Mouse (Mus musculus) right cerebral cortex, adult 18-20 months (tissue): ENCODE measurements around the gene Pde5a.

Experiments
- DNase-seq: peaks from one replicate; pipeline ENCODE4 v3.0.0; 2022; ENCODE audit warnings: mixed read lengths

Pde5a gene

DNA sequence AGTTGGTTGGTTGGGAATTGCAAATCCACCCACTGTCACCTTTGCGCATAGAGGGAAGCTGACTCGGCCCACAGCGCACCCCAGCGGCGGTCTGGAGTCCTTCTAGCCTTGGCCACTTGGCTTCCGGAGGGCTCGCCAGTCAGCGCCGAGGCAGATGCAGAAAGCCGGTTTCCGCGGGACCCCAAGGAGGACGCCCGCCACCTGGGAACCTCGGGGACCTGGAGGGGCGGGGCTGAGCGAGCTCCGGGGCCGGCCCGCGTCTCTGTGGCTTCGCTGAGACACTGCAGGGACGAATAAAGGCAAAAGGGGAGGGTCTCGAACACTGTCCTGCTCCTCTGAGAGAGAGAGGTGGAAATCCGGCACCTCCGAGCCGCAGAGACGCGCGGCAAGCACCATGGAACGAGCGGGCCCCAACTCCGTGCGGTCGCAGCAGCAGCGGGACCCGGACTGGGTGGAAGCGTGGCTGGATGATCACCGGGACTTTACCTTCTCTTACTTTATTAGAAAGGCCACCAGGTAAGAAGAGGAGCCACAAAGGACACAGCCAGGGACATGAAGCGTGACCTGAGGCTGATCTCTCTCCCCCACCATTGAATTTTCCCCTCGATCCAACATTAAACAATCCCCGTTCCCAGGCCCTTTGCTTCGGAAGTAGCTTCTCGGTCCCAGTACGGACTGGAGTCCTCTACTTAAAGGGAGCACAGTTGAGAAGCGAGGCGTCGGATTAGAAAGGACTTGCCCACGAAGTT lies at the start of gene Pde5a:
TSS of gene Pde5a (plus strand) at position 96 of the 749 bp plus-strand sequence.
- peak; percentile 23 for DNase-seq

DNA sequence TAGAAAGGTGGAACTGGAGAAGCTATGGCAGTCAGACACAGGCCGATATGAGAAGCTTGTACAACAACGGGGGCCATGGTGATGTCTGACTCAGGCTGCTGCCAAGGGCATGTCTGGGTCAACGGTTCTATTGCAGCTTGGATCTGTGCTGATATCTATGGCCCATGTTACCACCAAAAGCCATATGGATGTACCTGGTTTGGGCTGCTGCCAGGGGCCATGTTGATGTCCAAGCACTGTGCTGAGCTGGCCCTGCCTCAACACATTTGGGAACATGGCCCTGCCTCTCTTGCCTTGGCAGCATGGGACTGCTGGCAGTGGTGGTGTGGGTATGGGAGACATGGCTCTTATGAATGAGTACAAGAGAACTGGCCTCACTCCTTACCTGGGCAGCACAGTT lies 47.9 kb upstream of the Pde5a start:
- DNase-seq = no peak

DNA sequence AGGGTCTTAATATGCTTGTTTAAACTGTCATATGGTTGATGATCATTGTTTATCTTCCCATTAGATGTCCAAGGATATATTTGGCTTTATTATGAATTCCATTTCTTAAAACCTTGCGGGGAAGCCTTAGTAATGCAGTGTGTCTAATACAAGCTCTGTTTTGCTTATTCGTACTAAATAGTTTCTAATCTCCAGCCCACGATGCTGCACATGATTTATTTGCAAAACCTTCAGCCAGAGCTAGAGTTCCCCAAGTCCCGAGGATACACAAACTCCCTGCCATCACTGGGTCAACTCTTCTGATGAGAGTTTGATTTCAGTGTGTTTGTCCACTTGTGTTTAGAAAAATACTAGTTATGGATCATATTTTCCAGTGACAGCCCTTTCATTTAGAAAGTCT lies 46.4 kb upstream of the Pde5a start:
- no peak for DNase-seq

DNA sequence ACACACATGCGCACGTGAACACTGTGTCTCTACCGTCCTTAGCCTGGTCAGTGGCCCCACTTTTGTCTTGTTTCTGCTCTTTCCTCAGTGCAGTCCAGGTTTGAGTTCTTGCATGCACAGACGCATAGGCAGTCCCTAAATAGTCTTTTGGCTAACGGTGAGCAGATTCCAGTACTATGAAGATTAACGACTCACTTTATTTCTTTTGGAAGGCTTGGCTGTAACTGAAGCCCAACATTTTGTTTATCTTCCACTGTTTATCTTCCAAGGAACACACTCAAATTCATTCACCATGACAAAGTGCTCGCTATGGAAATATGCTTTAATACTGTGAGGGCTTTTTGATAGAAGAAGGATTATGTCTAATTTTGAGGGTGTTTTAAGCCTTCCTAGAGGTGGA lies 43.9 kb upstream of the Pde5a start:
- no peak for DNase-seq

DNA sequence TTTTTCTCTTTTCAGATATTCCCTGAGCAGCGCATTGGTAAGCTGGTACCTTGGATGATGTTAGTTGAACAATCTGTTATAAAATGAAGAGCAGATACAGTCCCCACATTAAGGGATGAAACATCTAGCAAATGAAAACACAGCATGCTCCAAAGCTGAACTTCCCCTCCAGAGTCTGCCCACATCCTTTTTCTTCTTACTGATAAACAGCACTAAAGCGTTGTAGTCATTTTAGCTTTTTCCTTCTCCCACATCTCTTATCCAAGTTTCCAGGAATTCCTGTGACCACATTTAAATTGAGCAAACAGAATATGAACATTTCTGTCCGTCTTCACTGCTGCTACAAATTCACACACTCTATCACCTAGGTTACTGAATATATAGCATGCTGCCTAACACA lies 35.7 kb upstream of the Pde5a start:
- no peak for DNase-seq

DNA sequence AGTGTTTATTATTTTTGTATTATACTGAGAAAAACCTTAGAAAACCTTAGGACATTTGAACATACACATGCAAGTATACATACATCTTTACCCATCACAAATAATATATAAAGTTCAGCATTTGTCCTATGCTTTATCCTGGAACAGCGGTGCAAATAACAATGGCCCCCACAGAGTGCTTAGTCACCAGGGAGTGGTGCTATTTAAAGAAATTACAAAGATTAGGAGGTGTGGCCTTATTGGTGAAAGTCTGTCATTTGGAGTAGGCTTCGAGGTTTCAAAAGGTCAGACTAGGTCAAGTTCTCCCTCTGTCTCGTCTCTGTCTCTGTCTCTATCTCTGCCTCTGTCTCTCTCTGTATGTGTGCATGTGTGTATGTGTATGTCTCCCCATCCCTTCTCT lies 32.9 kb upstream of the Pde5a start:
- DNase-seq = no peak

DNA sequence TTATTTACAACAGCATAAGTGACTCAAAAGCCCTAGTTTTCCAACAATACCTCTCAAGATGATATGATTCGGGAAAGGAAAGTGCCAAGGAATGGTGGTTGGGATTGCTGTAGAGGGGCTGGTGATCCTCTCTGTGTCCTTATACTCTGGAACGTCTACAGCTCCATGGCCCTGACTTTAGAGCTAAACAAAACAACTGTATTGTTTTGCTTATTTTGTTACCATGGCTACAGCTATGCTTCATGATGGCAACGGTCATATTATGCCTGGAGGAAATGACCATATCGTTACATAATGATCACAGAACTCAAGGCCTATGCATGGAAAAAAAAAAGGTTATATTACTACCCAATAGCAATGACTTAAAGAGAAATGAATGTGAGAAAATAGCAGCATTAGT lies 32.1 kb upstream of the Pde5a start:
- DNase-seq = no peak

DNA sequence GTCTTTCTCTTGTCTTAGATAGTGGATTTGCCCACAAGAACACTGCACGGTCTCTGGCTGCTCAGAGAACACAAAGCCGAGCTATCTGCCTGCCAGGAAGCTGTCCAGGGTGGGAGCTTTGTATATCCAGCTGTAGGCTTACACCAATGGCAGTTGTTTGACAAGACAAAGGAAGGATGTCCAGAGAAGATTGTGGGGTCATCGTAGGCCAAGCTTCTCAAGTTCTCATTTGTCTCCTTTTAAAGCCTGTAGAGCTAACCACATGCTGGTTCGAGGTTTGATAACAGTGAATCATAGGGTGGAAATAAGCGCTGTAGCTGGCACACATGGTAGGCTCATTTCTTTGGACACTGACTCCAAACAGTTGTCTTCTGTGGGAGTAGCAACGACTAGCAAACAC lies 24.5 kb upstream of the Pde5a start:
- no peak for DNase-seq

DNA sequence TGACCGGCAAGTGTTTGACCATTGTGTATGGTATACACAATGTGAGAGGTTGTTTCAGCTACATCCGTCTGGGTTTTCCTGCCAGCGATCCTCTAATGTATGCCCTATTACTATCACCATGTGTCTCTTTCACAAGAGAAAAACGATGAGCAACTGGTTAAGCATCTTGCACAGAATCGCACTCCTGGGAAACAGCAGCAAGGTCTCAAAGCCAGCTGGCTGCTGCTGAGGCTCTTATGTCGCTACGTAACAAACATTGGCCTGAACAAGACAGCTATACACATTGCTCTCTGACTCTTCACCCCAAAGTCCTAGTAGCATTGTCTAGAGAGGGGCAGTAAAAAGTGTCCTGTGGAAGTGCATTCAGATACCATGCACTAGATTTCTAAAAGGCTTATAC lies 23.5 kb upstream of the Pde5a start:
- DNase-seq = no peak

DNA sequence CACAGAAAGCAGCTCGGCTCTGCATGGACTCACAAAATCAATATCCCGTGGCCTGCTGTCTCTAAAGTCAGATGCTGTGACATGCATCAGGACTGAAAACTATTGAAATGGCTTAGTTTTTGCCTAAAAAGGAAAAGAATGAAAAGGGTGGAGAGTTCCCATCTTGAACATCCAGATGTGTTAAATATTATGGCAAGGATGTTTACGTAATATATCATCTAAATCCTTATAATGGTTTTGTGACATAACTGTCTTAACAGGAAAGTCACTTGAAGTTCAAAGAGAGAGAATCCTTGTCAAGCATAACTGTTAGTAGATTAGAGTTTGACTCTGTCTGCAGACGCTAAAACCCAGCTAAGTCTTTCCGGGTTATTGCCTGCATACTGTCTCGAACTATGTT lies 20.3 kb upstream of the Pde5a start:
- no peak for DNase-seq

DNA sequence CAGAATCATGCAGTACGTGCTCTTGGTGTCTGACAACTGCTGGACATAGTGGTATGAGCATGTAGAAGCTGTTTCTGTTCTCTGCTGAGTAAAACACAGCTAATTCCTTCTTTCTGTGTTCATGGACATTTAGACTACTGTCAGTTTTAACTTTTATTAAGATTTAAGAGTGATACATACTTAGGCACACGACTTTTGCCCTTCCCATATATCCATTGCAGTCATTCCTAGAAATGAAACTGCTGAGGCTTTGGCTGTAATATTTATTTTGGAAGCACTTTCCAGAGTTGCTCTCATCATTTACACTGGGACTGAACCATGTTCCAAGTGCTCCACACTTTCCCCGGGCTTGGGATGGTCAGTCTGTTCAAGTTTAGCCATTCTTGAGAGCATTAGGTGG lies 18.6 kb upstream of the Pde5a start:
- no peak for DNase-seq

DNA sequence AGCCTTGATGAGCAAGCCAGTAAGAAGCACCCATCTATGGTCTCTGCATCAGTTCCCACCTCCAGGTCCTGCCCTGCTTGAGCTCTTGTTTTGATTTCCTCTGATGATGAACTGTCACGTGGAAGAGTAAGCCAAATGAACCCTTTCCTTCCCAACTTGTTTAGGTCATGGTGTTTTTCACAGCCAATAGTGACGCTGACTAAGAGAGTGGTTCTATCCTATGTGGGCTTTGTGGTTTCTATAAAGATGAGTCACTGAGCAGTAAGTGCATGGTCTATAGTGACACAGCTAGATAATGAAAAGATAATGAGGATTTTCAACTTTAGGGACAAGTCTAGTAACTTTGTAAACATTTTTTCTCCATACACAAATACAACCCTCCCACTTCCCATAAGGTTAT lies 10.1 kb upstream of the Pde5a start:
- no peak for DNase-seq

DNA sequence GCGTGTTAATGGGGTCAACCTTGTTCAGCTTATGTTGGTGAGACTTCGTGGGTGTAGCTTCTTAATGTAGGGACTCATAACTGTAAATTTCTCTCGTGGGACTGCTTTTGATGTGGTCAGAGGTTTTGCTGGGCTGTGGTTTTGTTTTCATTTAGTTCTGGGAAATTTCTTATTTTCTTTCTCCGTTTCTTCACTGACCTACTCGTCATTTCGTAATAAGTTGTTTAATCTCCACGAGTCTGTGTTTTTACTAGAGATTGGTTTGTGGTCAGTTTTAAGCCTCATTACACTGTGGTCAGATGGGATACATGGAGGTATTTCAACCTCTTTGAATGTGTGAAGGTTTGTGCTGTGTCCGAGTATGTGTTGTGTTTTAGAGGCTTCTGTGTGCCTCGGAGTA lies 7.2 kb upstream of the Pde5a start:
- DNase-seq = no peak

DNA sequence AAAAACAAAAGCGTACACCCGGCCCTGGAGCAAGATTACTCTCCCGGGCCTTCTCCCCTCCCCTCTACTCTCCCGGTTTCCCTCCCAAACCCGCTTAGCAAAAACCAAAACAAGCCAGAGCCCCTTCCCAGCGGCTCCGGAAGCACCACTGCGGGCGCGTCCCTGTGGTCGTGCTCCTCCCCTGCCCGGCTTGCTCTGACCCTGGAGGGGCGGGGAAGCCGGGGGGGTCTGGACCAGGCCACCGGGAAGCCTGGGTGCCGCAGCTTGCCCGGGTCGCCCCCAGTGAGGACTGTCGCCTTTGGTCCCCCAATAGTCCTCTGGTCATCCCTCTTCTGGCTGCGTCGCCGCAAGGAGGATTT lies 833 bp downstream of the Pde5a start:
- no peak for DNase-seq

DNA sequence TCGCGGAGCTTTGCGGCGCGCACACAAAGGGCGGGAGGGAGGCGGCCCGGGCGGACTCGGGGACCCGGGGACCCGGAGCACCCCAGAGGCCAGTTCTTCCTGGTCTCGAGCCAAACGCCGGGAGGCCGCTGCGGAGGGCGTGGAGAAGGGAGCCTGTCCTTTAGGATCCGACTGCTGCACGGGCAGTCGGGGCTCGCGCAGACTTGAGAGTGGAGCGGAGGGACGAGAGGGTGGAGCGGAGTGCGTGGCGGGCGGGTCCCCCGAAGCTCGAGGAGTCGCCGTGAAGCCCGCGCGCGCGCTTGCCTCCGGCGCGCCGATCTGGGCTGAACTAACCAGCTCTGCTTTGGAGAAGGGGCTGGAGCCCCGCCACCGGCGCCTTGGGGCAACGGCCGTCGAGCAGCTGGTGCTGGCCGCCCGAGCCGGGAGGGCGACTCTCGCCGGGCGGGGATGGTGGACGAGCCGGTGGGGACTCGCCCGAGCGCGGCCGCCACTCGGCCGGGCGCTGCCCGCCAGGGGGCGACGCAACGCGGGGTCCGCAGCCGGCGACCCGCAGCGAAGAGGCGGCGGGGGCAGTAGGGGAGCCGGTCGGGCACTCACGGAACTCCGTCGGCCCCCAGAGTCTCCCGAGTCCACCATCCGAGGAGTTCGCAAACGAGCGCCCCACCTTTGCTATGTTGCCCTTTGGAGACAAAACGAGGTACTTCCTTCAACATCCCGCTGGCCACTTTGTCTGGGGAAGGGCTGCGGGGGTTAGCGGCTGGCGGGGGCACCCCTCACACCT lies 1.4 kb downstream of the Pde5a start:
- DNase-seq = peak; percentile 29

DNA sequence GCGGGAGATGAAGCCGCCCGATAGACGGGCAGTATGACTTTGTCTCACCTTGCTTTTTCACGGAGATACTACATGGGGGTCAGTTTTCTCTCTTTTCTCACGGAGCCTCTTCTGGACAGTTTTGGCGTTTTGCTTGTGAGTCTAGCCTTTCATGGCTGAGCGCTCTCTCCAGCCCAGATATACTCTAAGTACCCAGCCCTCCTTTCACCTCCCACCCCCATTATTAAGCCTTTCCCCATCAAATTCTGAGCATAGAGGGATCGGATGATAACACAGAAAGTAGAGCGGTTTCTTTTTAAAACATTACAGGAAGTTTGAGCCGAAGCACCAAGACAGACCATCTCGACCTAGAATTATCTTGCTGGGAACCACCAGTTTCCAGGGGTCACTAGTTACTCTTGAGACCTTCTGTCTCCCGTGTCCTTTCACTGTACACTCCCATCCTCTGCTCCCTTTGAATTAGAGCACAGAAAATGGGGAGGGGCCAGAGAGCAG lies 2.0 kb downstream of the Pde5a start:
- DNase-seq = no peak

DNA sequence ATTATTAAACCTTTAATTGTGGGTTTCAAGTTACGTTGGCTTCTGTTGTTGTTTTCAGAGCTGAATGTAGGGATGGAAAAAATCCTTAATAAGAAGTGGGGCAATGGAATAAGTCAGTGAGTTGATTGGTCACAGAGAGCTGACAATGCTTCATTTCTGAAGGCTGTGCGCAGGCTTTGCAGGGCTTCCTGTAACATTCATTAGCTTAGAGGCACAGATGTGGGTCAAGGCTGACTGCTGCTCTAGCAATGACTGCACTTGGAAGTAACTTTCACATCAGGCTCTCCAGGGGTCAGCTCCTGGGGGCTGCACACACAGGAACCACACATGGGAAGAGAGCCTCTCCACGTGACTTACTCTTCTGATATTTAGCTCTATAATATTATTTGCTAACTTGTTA lies 5.1 kb downstream of the Pde5a start:
- no peak for DNase-seq

DNA sequence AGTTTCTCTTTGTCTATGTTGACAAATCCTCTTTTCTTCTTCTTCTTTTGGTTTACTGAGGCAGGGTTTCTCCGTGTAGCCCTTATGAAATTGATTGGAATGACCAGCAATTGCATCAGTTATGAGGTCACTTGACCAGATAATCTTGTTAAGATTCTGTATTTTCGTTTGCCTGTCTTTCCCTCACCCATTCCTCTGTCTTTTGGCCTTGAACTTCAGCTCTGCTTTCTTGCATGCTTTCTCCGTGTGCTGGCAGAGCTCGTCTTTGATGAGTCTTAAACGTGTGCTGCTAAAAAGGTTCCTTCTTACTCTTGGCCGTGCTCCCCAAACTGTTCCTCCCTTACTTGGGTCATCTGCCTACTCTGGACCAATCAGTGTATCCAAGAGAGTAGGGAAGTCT lies 5.6 kb downstream of the Pde5a start:
- DNase-seq = no peak

DNA sequence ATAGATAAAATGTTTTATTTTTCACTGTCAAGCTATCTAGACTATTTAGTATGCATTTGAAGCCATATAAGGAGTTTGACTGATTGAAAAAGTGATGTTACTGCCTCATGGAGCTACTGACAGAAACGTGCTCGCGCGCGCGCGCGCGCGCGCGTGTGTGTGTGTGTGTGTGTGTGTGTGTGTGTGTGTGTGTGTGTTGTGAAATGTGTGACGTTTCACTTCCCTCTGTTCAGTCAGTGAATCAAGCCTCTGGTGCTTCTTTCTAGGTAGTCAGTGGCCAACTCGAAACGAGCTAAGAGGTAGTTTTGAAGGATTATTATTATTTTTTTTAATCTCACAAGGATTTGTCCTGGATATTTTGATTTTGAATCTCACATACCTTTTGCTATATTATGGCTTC lies 10.7 kb downstream of the Pde5a start:
- no peak for DNase-seq

DNA sequence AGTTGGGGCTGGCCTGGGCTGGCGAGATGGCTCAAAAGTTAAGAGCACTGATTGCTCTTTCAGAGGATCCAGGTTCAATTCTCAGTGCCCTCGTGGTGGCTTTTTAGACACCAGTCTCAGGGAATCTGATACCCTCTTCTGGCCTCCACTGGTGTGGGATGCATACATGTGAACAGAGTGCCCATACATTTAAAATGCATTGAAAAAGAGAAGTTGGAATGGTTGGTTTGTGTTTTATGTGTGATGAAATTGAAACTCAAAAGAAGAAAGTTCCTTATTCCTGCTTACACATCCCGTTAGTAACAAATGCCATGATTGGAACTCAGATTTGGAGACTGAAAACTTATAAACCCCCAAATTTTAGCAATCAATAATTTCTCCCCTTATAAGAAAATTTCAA lies 15.5 kb downstream of the Pde5a start:
- no peak for DNase-seq

DNA sequence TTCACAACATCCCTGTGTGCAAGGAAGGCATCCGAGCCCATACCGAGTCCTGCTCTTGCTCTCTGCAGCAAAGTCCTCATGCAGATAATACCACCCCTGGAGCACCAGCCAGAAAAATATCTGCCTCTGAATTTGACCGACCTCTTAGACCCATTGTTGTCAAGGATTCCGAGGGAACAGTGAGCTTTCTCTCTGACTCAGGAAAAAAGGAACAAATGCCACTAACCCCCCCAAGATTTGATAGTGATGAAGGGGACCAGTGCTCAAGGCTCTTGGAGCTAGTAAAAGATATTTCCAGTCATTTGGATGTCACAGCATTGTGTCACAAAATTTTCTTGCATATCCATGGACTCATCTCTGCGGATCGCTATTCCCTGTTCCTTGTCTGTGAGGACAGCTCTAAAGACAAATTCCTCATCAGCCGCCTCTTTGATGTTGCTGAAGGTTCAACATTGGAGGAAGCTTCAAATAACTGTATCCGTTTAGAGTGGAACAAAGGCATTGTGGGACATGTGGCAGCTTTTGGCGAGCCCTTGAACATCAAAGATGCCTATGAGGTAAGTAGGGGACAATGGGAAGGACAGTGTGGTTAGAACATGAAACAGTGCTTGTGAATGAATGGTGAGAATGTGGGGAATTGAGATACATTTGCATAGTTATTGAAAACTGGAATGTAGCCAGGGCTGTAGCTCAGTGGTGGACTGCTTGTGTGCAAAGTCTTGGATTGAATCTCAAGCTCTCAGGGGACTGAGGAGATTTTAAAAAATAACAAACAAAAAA lies 19.4 kb downstream of the Pde5a start:
- no peak for DNase-seq

DNA sequence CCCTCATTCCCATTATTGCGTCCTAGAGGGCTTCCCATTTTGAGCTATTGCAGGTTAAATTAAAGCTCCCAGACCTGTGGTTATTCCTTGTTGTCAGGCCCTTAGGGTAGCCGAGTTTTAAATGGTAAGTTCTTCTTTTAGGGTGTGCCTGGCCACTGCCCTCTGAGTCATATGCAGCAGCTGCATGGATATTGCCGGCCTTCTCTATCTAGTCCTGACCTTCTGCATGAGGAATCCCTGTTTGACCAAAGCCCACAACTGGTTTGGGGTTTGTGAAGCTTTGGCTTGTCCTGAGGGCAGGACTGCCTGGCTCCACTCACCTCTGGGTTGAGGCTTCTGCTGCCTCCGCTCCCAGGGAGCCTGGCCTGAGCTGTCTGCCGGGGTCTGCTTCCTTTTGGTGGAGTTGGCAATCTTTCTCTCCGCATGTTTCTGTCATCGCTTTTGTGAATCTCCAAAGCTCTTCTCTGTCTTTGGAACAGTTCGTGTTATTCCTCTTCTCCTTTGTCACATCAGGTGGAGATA lies 34.6 kb downstream of the Pde5a start:
- no peak for DNase-seq

DNA sequence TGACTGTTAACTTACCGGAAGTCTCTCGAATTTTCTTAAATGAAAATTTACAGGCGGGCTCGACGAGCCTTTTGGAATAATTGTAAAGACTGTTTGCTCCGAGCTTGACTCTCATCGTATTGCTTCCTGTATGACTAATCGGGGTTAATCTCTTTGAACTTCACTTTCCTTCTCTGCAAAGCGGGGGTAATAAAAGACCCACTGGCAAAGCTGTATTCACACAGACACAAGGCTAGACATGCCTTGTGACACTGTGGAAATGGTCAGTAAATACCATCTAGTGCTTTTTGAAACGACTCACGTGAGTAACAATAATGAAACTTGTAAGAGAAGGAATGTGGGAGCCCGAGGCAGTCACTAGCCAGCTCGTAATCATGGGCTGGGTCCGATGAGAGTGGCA lies 35.0 kb downstream of the Pde5a start:
- DNase-seq = no peak

DNA sequence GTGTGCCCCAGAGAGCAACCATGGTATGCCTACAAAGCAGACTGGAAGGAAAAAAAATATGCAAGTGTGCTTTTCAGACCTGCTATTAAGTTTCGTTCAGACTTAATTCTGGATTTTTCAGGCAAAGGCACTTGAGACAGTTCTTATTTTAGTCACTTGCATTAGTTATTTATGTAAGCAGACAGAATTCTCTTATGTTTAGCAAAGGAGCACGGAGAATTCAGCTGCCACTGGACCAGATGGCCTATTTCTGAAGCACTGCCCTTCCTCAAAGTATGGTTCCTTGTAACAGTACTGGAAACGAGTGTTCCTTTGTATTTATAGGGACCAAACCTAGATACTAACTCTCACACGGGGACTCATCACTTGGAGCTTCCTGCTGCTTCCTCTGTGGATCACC lies 38.2 kb downstream of the Pde5a start:
- peak; percentile 8 for DNase-seq
